Mouse (Mus musculus): ENCODE measurements around the gene Plrg1.

Gene Plrg1

DNA sequence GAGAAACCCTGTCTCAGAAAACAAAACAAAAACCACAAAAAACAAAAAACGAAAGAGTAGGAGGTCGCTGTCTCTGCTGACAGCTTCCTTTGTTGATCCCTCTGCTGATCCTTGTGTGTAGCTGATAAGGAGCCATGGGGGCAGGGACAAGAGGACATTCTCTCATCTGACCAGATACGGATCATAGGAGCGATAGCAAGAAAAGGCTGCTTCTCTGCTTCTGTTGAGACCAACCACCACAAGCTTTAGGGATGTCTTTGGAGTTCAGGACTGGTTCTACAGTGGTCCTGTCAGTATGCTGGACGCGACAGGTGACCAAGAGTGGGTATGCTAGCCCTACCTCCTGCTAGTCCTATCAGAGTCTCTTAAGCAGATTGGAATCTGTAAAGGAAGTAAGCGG lies 2.2 kb upstream of the Plrg1 start:
- no peak for DNase-seq

DNA sequence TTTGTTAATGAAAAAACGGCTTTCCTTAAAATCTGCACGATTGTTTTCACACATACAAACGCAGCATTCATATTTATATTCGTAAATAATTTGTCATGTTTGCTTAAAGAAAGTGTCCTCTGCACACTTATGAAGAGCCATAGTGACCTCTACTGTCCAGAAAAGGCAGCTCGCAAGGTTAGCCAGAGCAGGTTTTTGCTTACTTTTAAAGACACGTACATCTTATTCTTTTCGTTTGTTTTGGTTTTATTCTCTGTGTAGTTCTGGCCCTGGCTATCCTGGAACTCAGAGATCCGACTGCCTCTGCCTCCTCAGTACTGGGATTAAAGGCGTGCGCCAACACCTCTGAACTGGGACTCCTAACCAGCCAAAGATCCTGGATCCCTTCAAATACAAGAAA lies 1.6 kb upstream of the Plrg1 start:
- DNase-seq = peak; percentile 12

DNA sequence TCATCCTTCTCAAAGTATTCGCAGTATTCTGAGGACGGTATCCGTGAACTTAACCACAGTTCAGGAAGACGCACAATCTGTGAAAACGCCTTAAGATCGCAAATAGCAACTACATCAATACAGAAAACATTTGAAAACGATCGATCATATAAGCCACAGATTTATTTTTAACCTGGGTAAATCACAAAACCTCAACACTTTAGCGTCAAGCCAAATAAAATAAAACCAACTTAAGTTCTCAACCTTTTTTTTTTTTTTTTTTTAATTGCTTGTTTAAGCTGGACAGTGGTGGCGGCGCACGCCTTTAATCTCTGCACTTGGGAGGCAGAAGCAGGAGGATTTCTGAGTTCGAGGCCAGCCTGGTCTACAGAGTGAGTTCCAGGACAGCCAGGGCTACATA lies 563 bp upstream of the Plrg1 start:
- no peak for DNase-seq

DNA sequence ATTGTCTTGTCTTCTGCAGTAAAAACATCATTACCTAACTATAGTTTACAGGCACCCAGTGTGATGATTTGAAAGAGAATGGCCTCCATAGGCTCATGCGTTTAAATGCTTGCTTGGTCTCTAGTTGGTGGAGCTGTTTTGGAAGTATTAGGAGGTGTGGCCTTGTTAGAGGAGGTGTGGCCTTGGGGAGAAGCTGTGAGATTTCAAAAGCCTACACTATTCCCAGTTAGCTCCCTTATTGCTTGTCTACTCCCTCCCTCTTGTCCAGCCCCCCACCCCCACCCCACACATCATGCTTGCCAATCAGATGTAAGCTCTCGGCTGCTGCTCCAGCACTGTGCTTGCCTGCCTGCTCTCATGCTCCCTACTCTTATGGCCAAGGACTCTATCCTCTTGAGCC lies 1.7 kb downstream of the Plrg1 start:
- DNase-seq = no peak

DNA sequence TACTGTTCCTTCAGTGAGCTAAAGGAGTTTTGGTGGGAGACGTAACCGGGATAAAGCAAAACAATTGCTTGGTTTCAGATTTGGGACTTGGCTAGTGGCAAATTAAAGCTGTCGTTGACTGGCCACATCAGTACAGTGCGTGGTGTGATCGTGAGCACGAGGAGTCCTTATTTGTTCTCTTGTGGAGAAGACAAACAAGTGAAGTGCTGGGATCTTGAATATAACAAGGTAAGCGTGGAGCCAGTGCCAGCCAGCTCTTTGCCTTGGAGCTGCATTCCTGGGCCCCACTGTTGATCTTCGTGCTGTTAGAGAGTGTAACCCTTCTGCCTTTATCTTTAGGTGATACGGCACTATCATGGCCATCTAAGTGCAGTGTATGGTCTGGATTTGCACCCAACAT lies 12.6 kb downstream of the Plrg1 start:
- no peak for DNase-seq

DNA sequence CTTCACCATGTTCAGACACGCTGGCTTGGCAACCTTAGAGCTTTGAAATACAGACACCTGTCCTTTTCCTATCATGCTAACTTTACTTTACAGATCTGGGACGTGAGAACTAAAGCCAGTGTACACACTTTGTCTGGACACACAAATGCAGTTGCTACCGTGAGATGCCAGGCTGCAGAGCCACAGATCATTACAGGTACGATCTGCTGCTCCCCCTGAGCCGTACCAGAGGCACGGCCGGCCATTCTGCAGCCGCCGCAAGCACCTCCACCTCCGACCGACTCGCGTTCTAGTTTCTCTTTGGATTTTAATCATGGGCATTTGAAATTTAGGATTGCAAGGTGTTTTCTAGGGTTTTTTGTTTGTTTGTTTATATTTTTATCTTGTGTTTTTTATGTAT lies 13.5 kb downstream of the Plrg1 start:
- DNase-seq = no peak

DNA sequence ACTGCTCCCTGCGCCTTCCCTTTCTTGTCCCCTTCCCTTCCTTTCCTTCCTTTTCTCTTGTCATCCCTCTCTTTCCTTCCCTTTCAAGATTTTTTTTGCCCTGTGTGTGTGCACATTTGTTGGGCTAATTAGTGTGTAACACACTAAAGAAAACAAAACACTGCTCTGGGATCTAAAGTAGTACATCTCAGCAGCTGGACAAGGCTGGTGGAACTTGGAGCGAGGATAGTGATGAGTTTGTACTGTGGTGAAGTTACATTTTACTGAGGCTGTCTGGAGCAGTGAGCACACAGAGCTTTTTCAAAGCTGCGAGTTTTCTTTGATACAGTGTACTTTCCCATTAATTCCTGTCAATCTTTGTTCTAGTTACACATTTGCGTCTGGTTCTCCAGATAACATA lies 14.9 kb downstream of the Plrg1 start:
- DNase-seq = no peak

DNA sequence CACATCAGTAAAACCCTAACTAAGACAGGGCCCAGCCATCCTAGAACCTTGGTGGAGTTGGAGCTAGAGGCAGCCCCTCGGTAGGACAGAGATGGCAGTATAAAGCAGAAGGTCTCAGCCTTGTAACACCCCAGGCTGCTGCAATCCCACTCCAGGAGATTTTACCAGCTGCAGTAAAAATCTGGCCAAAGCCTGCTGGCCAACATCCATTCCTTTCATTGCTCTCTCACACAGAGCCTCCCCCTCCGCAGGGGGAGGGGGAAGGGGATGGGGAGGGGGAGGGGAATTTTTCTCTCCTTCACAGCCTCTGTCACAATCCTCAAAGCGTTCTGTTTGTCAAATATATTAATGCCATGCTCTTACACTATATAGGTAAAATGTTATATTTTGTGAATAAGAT lies 21.2 kb downstream of the Plrg1 start:
- no peak for DNase-seq

DNA sequence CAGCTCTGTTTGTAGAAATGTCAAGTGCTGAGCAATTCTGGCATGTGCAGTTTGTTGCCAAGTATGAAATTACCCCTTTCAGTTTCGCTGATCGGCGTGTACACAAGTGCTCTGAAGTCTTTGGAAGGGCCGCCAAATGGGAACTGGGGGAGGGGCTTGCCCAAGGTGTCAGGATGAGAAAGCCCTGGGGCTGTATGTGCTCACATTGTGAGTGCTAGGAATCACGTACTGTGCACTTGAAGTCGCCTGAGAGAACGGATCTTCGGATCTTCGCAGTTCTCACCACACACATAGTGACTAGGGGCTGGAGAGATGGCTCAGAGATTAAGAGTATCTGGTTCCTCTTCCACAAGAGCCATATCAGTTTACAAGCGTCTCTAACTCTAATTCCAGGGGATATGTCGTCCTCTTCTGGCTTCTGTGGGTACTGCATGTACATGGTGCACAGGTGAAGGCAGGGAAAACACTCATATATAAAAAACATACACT lies 25.3 kb downstream of the Plrg1 start:
- peak; percentile 27 for DNase-seq

DNA sequence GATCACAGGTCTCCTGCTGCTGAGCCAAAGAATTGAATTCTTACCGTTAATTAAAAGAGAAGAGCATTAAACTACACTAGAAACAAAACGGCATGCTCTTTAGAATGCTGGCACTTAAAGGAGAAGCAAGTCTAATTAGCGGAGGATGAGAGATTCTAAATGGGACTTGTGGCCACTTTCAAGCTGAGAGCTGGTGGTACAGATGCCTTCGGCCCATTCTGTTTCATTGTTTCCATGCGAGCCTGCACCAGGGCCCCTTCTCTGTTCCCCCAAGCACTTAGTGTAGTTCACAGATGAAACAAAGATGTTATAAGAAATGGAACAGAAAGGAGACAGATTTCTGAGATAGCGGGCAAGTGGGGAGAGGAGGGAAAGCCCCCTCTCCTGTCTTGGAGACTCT lies 42.3 kb downstream of the Plrg1 start:
- DNase-seq = no peak

DNA sequence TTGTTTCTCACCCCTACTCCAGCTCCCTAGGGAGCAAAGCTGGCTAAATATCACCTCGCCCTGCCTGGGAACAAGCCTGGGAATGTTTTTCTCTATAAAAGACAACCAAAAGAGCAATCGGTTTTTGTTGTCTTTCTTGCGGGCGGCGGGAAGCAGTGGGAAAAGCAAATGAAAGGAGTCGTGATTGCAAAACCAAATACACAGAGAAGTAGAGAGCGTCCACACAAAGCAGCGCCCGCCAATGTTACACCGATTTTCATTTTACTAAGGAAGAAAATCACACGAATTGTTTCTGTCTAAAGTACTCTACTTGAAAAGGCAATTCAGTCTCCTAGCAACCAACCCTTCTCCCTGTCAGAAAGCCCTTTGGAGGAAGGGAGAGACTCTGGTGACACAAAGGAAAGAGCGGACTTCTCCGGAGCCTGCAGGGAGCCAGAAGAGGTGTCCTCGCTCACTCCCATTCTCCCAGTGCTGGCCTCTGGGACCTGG lies 43.3 kb downstream of the Plrg1 start:
- no peak for DNase-seq

DNA sequence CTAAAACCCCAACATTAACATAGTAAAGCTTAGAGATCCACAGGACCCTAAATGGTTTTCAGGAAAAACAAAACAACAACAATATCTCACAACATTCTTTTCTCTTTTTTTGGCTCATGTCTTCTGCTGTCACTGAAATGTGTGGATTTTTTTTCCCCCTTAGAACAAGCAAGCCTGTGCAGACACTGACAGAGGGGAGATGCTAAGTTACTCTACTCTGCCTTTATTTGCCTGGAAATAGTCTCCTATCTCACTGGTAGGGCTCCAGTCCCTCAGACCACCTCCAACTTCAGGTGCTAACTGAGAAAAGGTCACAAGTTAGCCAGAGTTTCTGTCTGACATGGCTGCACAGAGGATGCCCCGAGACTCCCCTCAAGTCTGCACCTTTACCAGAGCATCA lies 43.8 kb downstream of the Plrg1 start:
- no peak for DNase-seq

DNA sequence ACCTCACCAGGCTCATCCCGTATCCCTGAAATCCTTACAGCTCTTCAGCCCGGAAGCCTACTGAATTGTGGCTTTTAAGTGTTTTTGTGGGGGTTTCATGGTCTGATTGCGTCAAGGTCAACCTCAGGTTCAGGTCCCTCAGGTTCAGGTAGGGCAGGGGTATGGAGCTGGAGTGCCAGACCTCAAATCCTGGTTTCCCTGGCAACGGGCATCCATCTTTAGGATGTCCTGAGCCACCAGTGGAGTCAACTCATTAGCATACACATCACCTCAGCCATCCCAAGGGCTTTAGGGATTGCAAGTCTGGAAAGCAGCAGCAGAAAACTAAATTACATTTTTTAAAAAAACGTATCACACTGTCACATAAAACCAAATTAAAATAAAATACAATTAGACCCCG lies 44.3 kb downstream of the Plrg1 start:
- DNase-seq = no peak

DNA sequence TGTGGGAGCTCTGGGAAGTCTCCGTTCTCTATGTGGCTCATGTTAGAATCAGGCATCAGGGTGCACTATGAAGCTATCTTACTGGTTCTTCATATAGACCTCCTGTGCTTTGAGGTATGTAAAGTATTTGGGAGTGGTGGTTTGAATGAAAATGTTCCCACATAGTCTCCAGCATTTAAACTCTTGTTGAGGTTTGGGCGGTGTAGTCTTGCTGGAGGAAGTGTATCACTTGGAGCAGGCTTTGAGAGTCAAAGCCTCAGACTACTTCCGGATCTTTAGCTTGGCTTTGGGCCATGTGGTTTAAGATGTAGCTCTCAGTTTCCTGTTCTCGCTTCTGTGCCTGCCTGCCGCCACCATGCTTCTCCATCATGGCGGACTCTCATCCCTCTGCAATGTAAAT lies 47.0 kb downstream of the Plrg1 start:
- no peak for DNase-seq

DNA sequence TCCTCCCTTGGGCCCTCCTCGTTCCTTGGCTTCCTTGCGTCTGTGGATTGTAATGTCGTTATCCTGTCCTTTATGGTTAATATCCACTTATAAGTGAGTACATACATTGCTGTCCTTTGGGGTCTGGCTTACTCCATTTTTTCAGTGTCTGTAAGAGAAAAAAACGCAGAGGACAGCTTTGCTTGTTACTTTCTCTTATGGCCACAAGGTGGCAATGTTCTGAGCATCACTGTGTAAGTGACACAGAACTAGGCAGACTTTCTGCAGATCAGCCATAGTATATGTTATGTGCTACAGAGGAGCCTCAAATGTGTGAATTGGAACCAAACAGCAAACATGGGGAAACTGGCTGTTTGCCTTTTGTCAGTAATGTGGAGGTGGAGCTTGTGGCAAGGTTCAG lies 54.8 kb downstream of the Plrg1 start:
- DNase-seq = no peak

DNA sequence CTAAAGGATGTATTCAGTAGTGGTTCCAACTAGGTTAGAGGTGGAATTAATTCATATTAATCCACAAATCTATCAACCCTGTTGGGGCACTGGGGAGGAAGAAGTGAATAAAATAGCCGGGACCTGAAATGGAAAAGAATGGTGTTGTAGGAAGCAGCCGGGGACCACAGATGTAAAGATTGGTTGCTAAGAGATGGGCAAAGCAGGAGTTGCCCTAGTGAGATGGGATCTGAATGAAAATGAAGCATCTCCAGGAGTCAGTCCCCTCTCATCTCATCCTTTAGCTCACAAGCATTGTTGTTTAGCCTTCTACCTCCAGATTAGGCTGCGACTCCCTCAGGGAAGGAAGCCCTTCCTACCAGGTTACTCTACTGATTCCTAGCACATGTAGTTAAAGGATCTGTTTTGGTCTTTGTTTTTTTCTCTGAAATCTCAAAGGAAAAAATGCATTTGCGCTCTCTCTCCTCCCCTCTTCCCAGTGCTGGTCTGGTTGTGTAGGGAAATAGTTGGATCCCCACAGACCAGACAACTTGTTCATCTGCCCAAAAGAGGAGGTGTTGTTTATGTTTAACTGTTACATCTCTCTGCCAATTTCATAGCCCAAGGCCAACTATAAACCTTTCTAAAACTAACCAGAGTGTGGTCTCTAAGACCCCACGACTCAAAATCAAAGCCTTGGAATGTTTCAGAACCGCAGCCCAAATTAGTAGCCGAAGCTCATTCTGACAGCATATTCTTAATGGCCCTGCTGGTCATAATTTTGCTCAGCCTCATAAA lies 56.4 kb downstream of the Plrg1 start:
- DNase-seq = no peak

DNA sequence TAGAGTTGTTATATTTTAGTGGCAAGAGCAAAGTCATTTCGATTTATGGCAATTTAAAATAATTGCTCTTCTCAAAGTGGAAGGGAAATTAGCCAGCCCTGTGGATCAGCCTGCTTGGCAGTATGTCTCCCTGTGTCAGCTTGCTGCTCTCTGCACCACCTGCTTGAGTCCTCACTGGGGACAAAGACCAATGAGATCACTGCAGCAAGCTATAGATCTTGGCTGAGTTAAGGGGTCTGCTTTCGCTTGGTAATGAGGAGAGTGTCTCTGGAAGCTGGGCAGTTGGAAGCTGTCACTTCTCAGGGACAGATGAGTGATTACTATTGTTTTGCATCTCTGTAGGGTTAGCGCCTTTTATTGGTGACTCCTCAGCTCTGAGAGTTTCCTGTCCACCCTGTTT lies 57.5 kb downstream of the Plrg1 start:
- DNase-seq = no peak

DNA sequence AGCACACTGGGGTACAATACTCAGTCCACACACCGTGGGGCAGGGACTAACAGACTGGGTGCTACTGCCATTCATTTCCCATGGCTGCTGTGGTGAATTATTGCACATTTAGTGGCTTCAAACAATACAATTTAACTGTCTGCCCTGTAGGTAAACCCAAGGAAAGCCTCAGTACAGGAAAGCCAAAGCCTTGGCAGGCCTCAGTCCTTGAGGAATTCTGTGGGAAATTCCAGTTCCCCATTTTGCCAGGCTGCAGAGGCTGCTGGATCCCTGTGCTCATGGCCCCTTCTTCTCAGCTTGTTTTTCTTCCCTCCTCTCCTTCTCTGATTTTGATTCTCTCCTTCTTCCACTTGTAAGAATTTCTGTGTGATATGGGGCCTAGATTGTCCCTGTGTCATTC lies 59.6 kb downstream of the Plrg1 start:
- DNase-seq = no peak

DNA sequence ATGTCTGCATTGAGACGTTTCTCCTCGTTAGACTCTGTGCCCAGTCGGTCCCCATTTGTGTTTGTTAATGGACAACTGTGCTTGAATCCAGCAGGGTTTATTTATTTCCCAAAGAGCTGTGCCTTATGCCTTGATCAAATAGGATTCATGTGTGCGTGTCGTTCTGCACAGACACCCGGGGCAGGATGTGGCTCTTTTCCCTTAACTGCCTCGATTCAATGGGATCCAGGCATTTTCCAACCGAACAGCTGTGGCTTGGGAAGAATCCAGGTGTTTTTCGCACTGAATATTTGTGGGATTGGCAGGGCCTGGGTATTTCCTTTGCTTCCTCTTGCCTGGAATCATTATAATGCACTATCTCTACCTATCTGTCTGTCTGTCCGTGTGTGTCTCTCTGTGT lies 62.3 kb downstream of the Plrg1 start:
- no peak for DNase-seq

Data from cerebellum, adult 11 months (tissue).